Mouse (Mus musculus) embryonic facial prominence, embryonic 15.5 days (tissue): ENCODE results near the gene Riok2. TPM values are rescaled to one million over a fixed set of nuclear protein-coding genes. Genes with fewer than 3 reads are reported as not detected.

Source experiments
- ATAC-seq: fragments of 200-750 bp; cut with Nextera tagmentation; 2 replicates; pipeline ENCODE4 v1.8.0; 2017; ENCODE audit warnings: low read depth, moderate TSS enrichment; ENCODE audit not compliant: insufficient number of reproducible peaks, low FRiP score, low TSS enrichment
- H3K27ac ChIP-seq: fragments of 300-500 bp; sonication (generic); replicated peaks from 2 replicates; pipeline ENCODE4 v1.5.1; 2015; ENCODE audit warnings: mild to moderate bottlenecking, inconsistent platforms
- H3K27me3 ChIP-seq: fragments of 300-500 bp; sonication (generic); 2 replicates; pipeline ENCODE4 v1.6.1; 2015; ENCODE audit warnings: inconsistent platforms
- H3K36me3 ChIP-seq: fragments of 300-500 bp; sonication (generic); 2 replicates; pipeline ENCODE4 v1.6.1; 2015; ENCODE audit warnings: mild to moderate bottlenecking, inconsistent platforms
- H3K4me1 ChIP-seq: fragments of 300-500 bp; sonication (generic); 2 replicates; pipeline ENCODE4 v1.6.1; 2015; ENCODE audit warnings: inconsistent platforms
- H3K4me2 ChIP-seq: fragments of 300-500 bp; sonication (generic); replicated peaks from 2 replicates; pipeline ENCODE4 v1.6.1; 2015; ENCODE audit warnings: mild to moderate bottlenecking, inconsistent platforms
- H3K4me3 ChIP-seq: fragments of 300-500 bp; sonication (generic); replicated peaks from 2 replicates; pipeline ENCODE4 v1.5.1; 2015; ENCODE audit warnings: mild to moderate bottlenecking, inconsistent platforms
- H3K9ac ChIP-seq: fragments of 300-500 bp; sonication (generic); 2 replicates; pipeline ENCODE4 v1.6.1; 2015; ENCODE audit warnings: inconsistent platforms
- H3K9me3 ChIP-seq: fragments of 300-500 bp; sonication (generic); replicated peaks from 2 replicates; pipeline ENCODE4 v1.6.1; 2016; ENCODE audit warnings: inconsistent platforms
- WGBS: fragments of 180-500 bp; shearing (Covaris S2); methylation state at CpG from one replicate; pipeline ENCODE4 v1.1.7; 2015; 5-methylcytosine and 5-hydroxymethylcytosine counted together
- polyA plus RNA-seq: library from polyadenylated mRNA; unstranded; fragments of >200 nt; fragmentation: Nextera tagmentation; extraction: Ambion mirVana; gene quantifications from 2 replicates; pipeline ENCODE4 v1.2.1, GENCODE M21; 2015

Riok2 gene
- polyA plus RNA-seq, 1 experiment from 2014 or later, result 23.6 TPM

GRCm38 (mm10) chr17:17408720-17409478, 34.8 kb downstream of the Riok2 start:
- peaks cover 13% of the 10 kb centered on the region for H3K4me1 ChIP-seq
- WGBS, result 64% methylated on average over 6 of the region's 6 CpGs
- H3K36me3 ChIP-seq, result no peaks in the 10 kb centered on the region
- H3K9me3 ChIP-seq, result no peaks in the 10 kb centered on the region
- H3K27me3 ChIP-seq, result no peaks in the 10 kb centered on the region
- no peak overlapping the region for H3K27ac ChIP-seq
- H3K4me3 ChIP-seq, result no peak overlapping the region
- no peak overlapping the region for H3K9ac ChIP-seq
- no peak for ATAC-seq
- no peak overlapping the region for H3K4me2 ChIP-seq

- H3K4me1 ChIP-seq, result peaks cover 13% of the 10 kb centered on the region
- no peak overlapping the region for H3K27ac ChIP-seq
- H3K4me3 ChIP-seq, result no peak overlapping the region
- ATAC-seq, result no peak
- no peaks in the 10 kb centered on the region for H3K36me3 ChIP-seq
- H3K4me2 ChIP-seq, result no peak overlapping the region
- no peak overlapping the region for H3K9ac ChIP-seq
- WGBS, result 30% methylated on average over 2 of the region's 2 CpGs
- no peaks in the 10 kb centered on the region for H3K27me3 ChIP-seq
- H3K9me3 ChIP-seq, result no peaks in the 10 kb centered on the region
Measured at GRCm38 (mm10) chr17:17409601-17410000, 35.5 kb downstream of the Riok2 start.

GRCm38 (mm10) chr17:17411443-17411842, 37.3 kb downstream of the Riok2 start:
- H3K9me3 ChIP-seq, result no peaks in the 10 kb centered on the region
- H3K27ac ChIP-seq, result no peak overlapping the region
- ATAC-seq, result no peak
- no peaks in the 10 kb centered on the region for H3K36me3 ChIP-seq
- no peak overlapping the region for H3K4me3 ChIP-seq
- H3K4me2 ChIP-seq, result no peak overlapping the region
- peaks cover 6% of the 10 kb centered on the region for H3K4me1 ChIP-seq
- no peak overlapping the region for H3K9ac ChIP-seq
- H3K27me3 ChIP-seq, result no peaks in the 10 kb centered on the region
- WGBS, result 65% methylated on average over 2 of the region's 2 CpGs

GRCm38 (mm10) chr17:17412176-17412575, 38.1 kb downstream of the Riok2 start:
- H3K36me3 ChIP-seq, result no peaks in the 10 kb centered on the region
- H3K4me3 ChIP-seq, result no peak overlapping the region
- no peak overlapping the region for H3K27ac ChIP-seq
- no peaks in the 10 kb centered on the region for H3K27me3 ChIP-seq
- H3K9me3 ChIP-seq, result no peaks in the 10 kb centered on the region
- H3K4me2 ChIP-seq, result no peak overlapping the region
- H3K9ac ChIP-seq, result no peak overlapping the region
- WGBS, result 87% methylated on average over 2 of the region's 2 CpGs
- no peak for ATAC-seq
- peaks cover 6% of the 10 kb centered on the region for H3K4me1 ChIP-seq

- WGBS, result 94% methylated on average over 3 of the region's 3 CpGs
- Histone ChIP-seq H3K9me3 (no peaks in the 10 kb centered on the region), H3K9ac (no peak overlapping the region), H3K27me3 (no peaks in the 10 kb centered on the region), H3K4me1 (peaks cover 4% of the 10 kb centered on the region; the same call in 1 of the 2 replicates), H3K4me2 (no peak overlapping the region), H3K27ac (no peak overlapping the region), H3K4me3 (no peak overlapping the region), H3K36me3 (no peaks in the 10 kb centered on the region)
- no peak for ATAC-seq
Measured at GRCm38 (mm10) chr17:17414206-17414605, 40.1 kb downstream of the Riok2 start.

GRCm38 (mm10) chr17:17424609-17425307, 50.6 kb downstream of the Riok2 start:
- Histone ChIP-seq H3K27ac (no peak overlapping the region), H3K9me3 (no peaks in the 10 kb centered on the region), H3K36me3 (no peaks in the 10 kb centered on the region), H3K27me3 (no peaks in the 10 kb centered on the region), H3K4me1 (no peaks in the 10 kb centered on the region), H3K4me2 (no peak overlapping the region), H3K9ac (no peak overlapping the region), H3K4me3 (no peak overlapping the region)
- no peak for ATAC-seq
- WGBS, result 36% methylated on average over 4 of the region's 4 CpGs

GRCm38 (mm10) chr17:17425308-17425813, 51.3 kb downstream of the Riok2 start:
- Histone ChIP-seq H3K9ac (no peak overlapping the region), H3K27ac (no peak overlapping the region), H3K4me2 (no peak overlapping the region), H3K36me3 (no peaks in the 10 kb centered on the region), H3K4me1 (no peaks in the 10 kb centered on the region), H3K9me3 (no peaks in the 10 kb centered on the region), H3K27me3 (no peaks in the 10 kb centered on the region), H3K4me3 (no peak overlapping the region)
- no peak for ATAC-seq
- WGBS, result 51% methylated on average over 4 of the region's 4 CpGs

GRCm38 (mm10) chr17:17425906-17426305, 51.8 kb downstream of the Riok2 start:
- Histone ChIP-seq H3K36me3 (no peaks in the 10 kb centered on the region), H3K4me1 (no peaks in the 10 kb centered on the region), H3K4me2 (no peak overlapping the region), H3K27ac (no peak overlapping the region), H3K27me3 (no peaks in the 10 kb centered on the region), H3K9me3 (no peaks in the 10 kb centered on the region), H3K4me3 (no peak overlapping the region), H3K9ac (no peak overlapping the region)
- 40% methylated on average over 3 of the region's 3 CpGs for WGBS
- no peak for ATAC-seq

GRCm38 (mm10) chr17:17428888-17429287, 54.8 kb downstream of the Riok2 start:
- H3K4me1 ChIP-seq, result no peaks in the 10 kb centered on the region

GRCm38 (mm10) chr17:17433679-17434078, 59.6 kb downstream of the Riok2 start:
- Histone ChIP-seq H3K4me1 (no peaks in the 10 kb centered on the region), H3K36me3 (no peaks in the 10 kb centered on the region), H3K27ac (no peak overlapping the region), H3K9me3 (no peaks in the 10 kb centered on the region), H3K9ac (no peak overlapping the region), H3K27me3 (no peaks in the 10 kb centered on the region), H3K4me3 (no peak overlapping the region), H3K4me2 (no peak overlapping the region)
- WGBS, result 77% methylated on average over 4 of the region's 4 CpGs
- no peak for ATAC-seq

More at GRCm38 (mm10) chr17:17428888-17429287, 54.8 kb downstream of the Riok2 start:
- Histone ChIP-seq H3K4me3 (no peak overlapping the region), H3K36me3 (no peaks in the 10 kb centered on the region), H3K9ac (no peak overlapping the region), H3K4me2 (no peak overlapping the region), H3K9me3 (no peaks in the 10 kb centered on the region), H3K27me3 (no peaks in the 10 kb centered on the region), H3K27ac (no peak overlapping the region)
- ATAC-seq, result no peak; the same call in 1 of the 2 replicates
- WGBS, result 50% methylated on average over 2 of the region's 2 CpGs

- H3K4me2 ChIP-seq, result no peak overlapping the region
- H3K9me3 ChIP-seq, result no peaks in the 10 kb centered on the region
- peaks cover 11% of the 10 kb centered on the region; the same call in 1 of the 2 replicates for H3K4me1 ChIP-seq
- no peak overlapping the region for H3K27ac ChIP-seq
- H3K36me3 ChIP-seq, result no peaks in the 10 kb centered on the region
- H3K27me3 ChIP-seq, result no peaks in the 10 kb centered on the region
- ATAC-seq, result no peak
- H3K4me3 ChIP-seq, result no peak overlapping the region
- no peak overlapping the region for H3K9ac ChIP-seq
Measured at GRCm38 (mm10) chr17:17438576-17439191, 64.6 kb downstream of the Riok2 start.
